Mouse (Mus musculus): ENCODE results near the gene Ceacam3.
"Not testable (repeated sequence)": the region's sequence is repeated elsewhere in the genome, so short reads cannot be mapped to it uniquely, and the experiment has no call there.

Ceacam3 gene

DNA sequence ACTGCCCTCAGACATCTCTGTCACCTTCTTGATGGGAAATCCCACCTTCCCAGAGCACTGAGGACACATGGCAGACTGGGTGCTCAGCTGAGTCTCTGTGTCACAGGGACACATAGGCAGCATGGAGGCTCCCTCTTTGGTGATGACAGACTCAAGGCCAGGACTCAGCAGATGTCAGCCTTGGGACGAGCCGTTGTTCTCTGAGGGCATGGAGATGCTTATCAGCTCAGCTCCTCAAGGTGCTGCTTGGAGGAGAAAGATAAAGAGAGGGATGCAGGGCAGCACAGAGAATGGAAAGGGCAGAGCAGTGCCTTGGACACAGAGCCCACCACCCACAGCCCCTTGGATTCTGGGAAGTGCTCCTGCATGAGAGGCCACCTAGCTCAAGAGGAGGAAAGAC, at the start of gene Ceacam3:
TSS of gene Ceacam3 (plus strand) at position 352 of the 400 bp plus-strand sequence.
- DNase-seq: no peak

DNA sequence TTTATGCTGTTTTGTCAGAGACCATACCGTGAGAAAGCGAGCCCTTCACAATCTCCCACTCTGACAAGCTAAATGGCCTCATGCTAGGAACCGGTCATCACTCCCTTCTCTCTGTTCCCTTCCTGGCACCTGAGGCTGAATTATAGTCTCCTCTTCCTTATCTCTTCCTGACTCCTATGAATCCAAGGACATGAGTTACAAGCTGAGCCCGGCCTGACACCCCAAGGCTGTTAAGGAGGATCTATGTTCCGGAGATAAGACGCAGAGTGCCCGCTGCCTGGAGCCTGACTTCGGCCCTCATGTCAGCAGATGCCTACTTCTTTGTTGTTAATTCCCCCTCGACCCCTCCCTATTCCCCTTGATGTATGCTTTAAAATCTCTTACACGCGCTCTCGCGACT, 48.5 kb upstream of the Ceacam3 start:
- not testable (repeated sequence) for DNase-seq

DNA sequence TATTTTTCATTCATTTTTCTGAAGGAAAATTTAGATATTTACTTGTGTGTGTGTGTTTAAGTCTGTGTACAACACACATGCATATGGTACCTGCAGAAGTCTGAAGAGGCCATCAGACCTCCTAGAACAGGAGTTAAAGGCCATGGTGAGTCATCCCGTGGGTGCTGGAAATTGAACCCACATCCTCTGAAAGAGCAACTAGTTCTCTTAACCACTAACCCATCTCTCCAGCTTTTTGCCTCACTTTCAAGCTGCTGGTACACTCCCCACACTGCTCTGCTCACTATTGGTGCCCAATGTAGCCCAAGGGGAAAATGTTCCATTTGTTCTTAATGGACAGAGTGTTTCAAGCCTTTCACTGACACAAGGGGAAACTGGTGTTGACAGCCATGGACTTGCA, 14.8 kb upstream of the Ceacam3 start:
- no peak for DNase-seq

GRCm38 (mm10) chr7:17155634-17156033, 5.6 kb downstream of the Ceacam3 start:
- DNase-seq: peak; percentile 16 to 25

GRCm38 (mm10) chr7:17156885-17157677, 7.0 kb downstream of the Ceacam3 start:
- no peak for DNase-seq

DNA sequence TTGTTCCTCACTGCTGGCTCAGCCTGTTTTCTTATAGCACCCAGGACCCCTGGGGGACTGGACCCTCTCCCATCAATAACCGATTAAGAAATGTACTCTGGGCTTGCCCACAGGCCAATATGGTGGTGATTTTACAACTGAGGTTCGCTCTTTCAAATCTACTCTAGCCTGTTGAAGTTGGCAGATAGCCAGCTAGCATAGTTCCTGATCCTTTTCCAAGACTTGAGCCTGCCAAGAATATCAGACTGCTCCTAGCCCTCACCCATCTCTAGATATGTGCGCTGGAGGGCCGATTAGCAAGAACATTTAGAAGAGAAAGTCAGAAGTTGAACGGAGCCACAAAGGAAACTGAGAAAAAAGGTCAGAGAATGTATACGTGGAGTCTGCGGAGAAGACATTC, 8.9 kb downstream of the Ceacam3 start:
- no peak for DNase-seq

DNA sequence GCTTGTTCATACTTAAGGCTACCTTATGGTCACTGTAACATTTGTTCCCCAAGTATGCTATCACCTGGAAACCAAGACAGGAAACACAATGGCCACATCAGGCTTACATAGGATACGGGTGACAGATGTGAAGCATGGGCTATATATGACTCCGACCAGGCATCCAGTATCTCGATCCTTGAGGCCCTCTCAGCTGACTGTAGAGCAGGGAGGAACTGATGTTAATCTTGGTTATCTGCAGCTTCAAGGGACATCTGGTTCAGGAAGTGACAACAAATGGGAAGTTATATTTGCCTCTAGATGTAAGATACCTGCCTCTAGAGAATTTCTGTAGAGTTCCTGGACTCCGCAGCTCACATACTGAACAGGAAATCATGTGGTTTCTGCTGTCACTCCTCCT, 21.7 kb downstream of the Ceacam3 start:
- DNase-seq: no peak

GRCm38 (mm10) chr7:17203177-17203576, 53.1 kb downstream of the Ceacam3 start, which contains the start of gene Psg29:
Gene Psg29 (plus strand): TSS chr7:17203477.
- no peak for DNase-seq

- no peak for DNase-seq
These were observed 55.6 kb downstream of the Ceacam3 start for GRCm38 (mm10) chr7:17205530-17206184.

All from thymus, postnatal 36 days (tissue).